Mouse (Mus musculus): ENCODE data around the gene 6030445D17Rik. TPM values are rescaled to one million over a fixed set of nuclear protein-coding genes. Genes with fewer than 3 reads are reported as not detected.

Gene 6030445D17Rik
- polyA plus RNA-seq (2016; fragmentation: Nextera tagmentation; extraction: Ambion mirVana): 0.18 TPM in 1 of 2 replicates, not detected in the other

- Histone ChIP-seq H3K9me3 (no peaks in the 10 kb centered on the region), H3K4me1 (peaks cover 29% of the 10 kb centered on the region), H3K4me3 (peak within 1 kb of the TSS; percentile 86), H3K36me3 (no peaks in the 10 kb centered on the region), H3K27ac (peak within 1 kb of the TSS; percentile 93), H3K27me3 (ENCODE audit: insufficient read depth, poor library complexity, severe bottlenecking) (peaks cover 30% of the 10 kb centered on the region)
- under 1% methylated on average over 63 of the region's 64 CpGs for WGBS
- DNase-seq (ENCODE audit: low spot score): peak; percentile 85
Measured at GRCm38 (mm10) chr4:136462086-136462838, at the start of gene 6030445D17Rik. Gene 6030445D17Rik (plus strand): TSS chr4:136462250.

- Histone ChIP-seq H3K4me1 (peaks cover 11% of the 10 kb centered on the region; the same call in 1 of the 2 replicates), H3K27ac (no peak overlapping the region), H3K36me3 (no peaks in the 10 kb centered on the region), H3K9me3 (no peaks in the 10 kb centered on the region), H3K27me3 (ENCODE audit: insufficient read depth, poor library complexity, severe bottlenecking) (peaks cover 23% of the 10 kb centered on the region), H3K4me3 (no peak overlapping the region)
- 86% methylated on average over 9 of the region's 9 CpGs for WGBS
- DNase-seq (ENCODE audit: low spot score): no peak
Measured at GRCm38 (mm10) chr4:136415477-136415876, 46.6 kb upstream of the 6030445D17Rik start.

GRCm38 (mm10) chr4:136418962-136419361, 43.1 kb upstream of the 6030445D17Rik start:
- WGBS: 11% methylated on average over 11 of the region's 11 CpGs
- peaks cover 58% of the 10 kb centered on the region for H3K27me3 ChIP-seq (ENCODE audit: insufficient read depth, poor library complexity, severe bottlenecking)
- DNase-seq (ENCODE audit: low spot score): no peak

GRCm38 (mm10) chr4:136419386-136419785, 42.7 kb upstream of the 6030445D17Rik start:
- no peak for DNase-seq (ENCODE audit: low spot score)
- peaks cover 62% of the 10 kb centered on the region for H3K27me3 ChIP-seq (ENCODE audit: insufficient read depth, poor library complexity, severe bottlenecking)
- H3K4me1 ChIP-seq: peaks cover 18% of the 10 kb centered on the region
- 73% methylated on average over 6 of the region's 6 CpGs for WGBS
- no peaks in the 10 kb centered on the region for H3K9me3 ChIP-seq
- H3K4me3 ChIP-seq: no peak overlapping the region
- H3K27ac ChIP-seq: no peak overlapping the region
- no peaks in the 10 kb centered on the region for H3K36me3 ChIP-seq

More at GRCm38 (mm10) chr4:136418962-136419361, 43.1 kb upstream of the 6030445D17Rik start:
- Histone ChIP-seq H3K9me3 (no peaks in the 10 kb centered on the region), H3K27ac (no peak overlapping the region), H3K4me1 (peaks cover 14% of the 10 kb centered on the region), H3K36me3 (no peaks in the 10 kb centered on the region), H3K4me3 (no peak overlapping the region)

GRCm38 (mm10) chr4:136423224-136423623, 38.8 kb upstream of the 6030445D17Rik start, which contains the start of gene Htr1d:
Gene Htr1d (plus strand): TSS chr4:136423524.
- WGBS: 73% methylated on average over 9 of the region's 9 CpGs
- Histone ChIP-seq H3K27ac (peak within 1 kb of the TSS; percentile 30), H3K4me3 (peak within 1 kb of the TSS; percentile 66), H3K27me3 (ENCODE audit: insufficient read depth, poor library complexity, severe bottlenecking) (peaks cover 85% of the 10 kb centered on the region), H3K36me3 (no peaks in the 10 kb centered on the region), H3K9me3 (no peaks in the 10 kb centered on the region), H3K4me1 (peaks cover 25% of the 10 kb centered on the region)
- no peak for DNase-seq (ENCODE audit: low spot score)

- peaks cover 18% of the 10 kb centered on the region for H3K4me1 ChIP-seq
- peak overlapping the region; percentile 66 for H3K4me3 ChIP-seq
- no peaks in the 10 kb centered on the region for H3K9me3 ChIP-seq
- peak overlapping the region; percentile 30 for H3K27ac ChIP-seq
- no peak for DNase-seq (ENCODE audit: low spot score)
- under 1% methylated on average over 68 of the region's 70 CpGs for WGBS
- H3K27me3 ChIP-seq (ENCODE audit: insufficient read depth, poor library complexity, severe bottlenecking): peaks cover 80% of the 10 kb centered on the region
- no peaks in the 10 kb centered on the region for H3K36me3 ChIP-seq
Measured at GRCm38 (mm10) chr4:136424120-136424999, 37.7 kb upstream of the 6030445D17Rik start.

GRCm38 (mm10) chr4:136425000-136425288, 37.1 kb upstream of the 6030445D17Rik start:
- Histone ChIP-seq H3K36me3 (no peaks in the 10 kb centered on the region), H3K4me1 (peaks cover 19% of the 10 kb centered on the region), H3K27ac (peak overlapping the region; percentile 30), H3K27me3 (ENCODE audit: insufficient read depth, poor library complexity, severe bottlenecking) (peaks cover 81% of the 10 kb centered on the region), H3K9me3 (no peaks in the 10 kb centered on the region), H3K4me3 (peak overlapping the region; percentile 66)
- DNase-seq (ENCODE audit: low spot score): no peak
- 4% methylated on average over 15 of the region's 15 CpGs for WGBS

GRCm38 (mm10) chr4:136430609-136431375, 31.3 kb upstream of the 6030445D17Rik start:
- DNase-seq (ENCODE audit: low spot score): no peak
- WGBS: 26% methylated on average over 11 of the region's 11 CpGs
- no peaks in the 10 kb centered on the region for H3K36me3 ChIP-seq
- no peak overlapping the region for H3K27ac ChIP-seq
- peaks cover 22% of the 10 kb centered on the region for H3K4me1 ChIP-seq
- no peak overlapping the region for H3K4me3 ChIP-seq
- no peaks in the 10 kb centered on the region for H3K9me3 ChIP-seq
- peaks cover 24% of the 10 kb centered on the region for H3K27me3 ChIP-seq (ENCODE audit: insufficient read depth, poor library complexity, severe bottlenecking)

- Histone ChIP-seq H3K27ac (no peak overlapping the region), H3K36me3 (no peaks in the 10 kb centered on the region), H3K27me3 (ENCODE audit: insufficient read depth, poor library complexity, severe bottlenecking) (peaks cover 19% of the 10 kb centered on the region), H3K4me1 (peaks cover 22% of the 10 kb centered on the region), H3K4me3 (no peak overlapping the region), H3K9me3 (no peaks in the 10 kb centered on the region)
- WGBS: 2% methylated on average over 3 of the region's 3 CpGs
- DNase-seq (ENCODE audit: low spot score): no peak
Measured at GRCm38 (mm10) chr4:136431376-136431693, 30.7 kb upstream of the 6030445D17Rik start.

- WGBS: 79% methylated on average over 4 of the region's 4 CpGs
- no peak overlapping the region for H3K27ac ChIP-seq
- no peaks in the 10 kb centered on the region for H3K9me3 ChIP-seq
- no peak for DNase-seq (ENCODE audit: low spot score)
- H3K27me3 ChIP-seq (ENCODE audit: insufficient read depth, poor library complexity, severe bottlenecking): peaks cover 10% of the 10 kb centered on the region; the same call in 1 of the 2 replicates
- no peak overlapping the region for H3K4me3 ChIP-seq
- peaks cover 21% of the 10 kb centered on the region for H3K4me1 ChIP-seq
- no peaks in the 10 kb centered on the region for H3K36me3 ChIP-seq
Measured at GRCm38 (mm10) chr4:136434029-136434428, 28.0 kb upstream of the 6030445D17Rik start.

- Histone ChIP-seq H3K27me3 (ENCODE audit: insufficient read depth, poor library complexity, severe bottlenecking) (no peaks in the 10 kb centered on the region), H3K36me3 (no peaks in the 10 kb centered on the region), H3K27ac (no peak overlapping the region), H3K9me3 (no peaks in the 10 kb centered on the region), H3K4me1 (0 out of 2 replicates have a peak, but pooled peaks cover 3% of the 10 kb centered on the region), H3K4me3 (no peak overlapping the region)
- no peak for DNase-seq (ENCODE audit: low spot score)
- WGBS: 66% methylated on average over 4 of the region's 4 CpGs
Measured at GRCm38 (mm10) chr4:136439106-136439505, 22.9 kb upstream of the 6030445D17Rik start.

GRCm38 (mm10) chr4:136441354-136442043, 20.6 kb upstream of the 6030445D17Rik start:
- DNase-seq (ENCODE audit: low spot score): no peak
- 61% methylated on average over 15 of the region's 15 CpGs for WGBS
- 0 out of 2 replicates have a peak, but pooled peaks cover 3% of the 10 kb centered on the region for H3K4me1 ChIP-seq
- H3K4me3 ChIP-seq: no peak overlapping the region
- H3K36me3 ChIP-seq: no peaks in the 10 kb centered on the region
- H3K27ac ChIP-seq: no peak overlapping the region
- H3K27me3 ChIP-seq (ENCODE audit: insufficient read depth, poor library complexity, severe bottlenecking): no peaks in the 10 kb centered on the region
- no peaks in the 10 kb centered on the region for H3K9me3 ChIP-seq
